Mouse (Mus musculus) erythroblast, embryonic 14.5 days (primary cell): Measurements from ENCODE around the gene Meis1.

Experiments used
- GATA1 ChIP-seq: IDR thresholded peaks from 2 replicates; pipeline ENCODE4 v1.6.1; 2012; ENCODE audit warnings: low read length, inconsistent platforms, mixed read lengths
- TAL1 ChIP-seq: IDR thresholded peaks from 3 replicates; pipeline ENCODE4 v1.6.1; 2012; ENCODE audit warnings: low read length, inconsistent platforms, mixed read lengths

DNA sequence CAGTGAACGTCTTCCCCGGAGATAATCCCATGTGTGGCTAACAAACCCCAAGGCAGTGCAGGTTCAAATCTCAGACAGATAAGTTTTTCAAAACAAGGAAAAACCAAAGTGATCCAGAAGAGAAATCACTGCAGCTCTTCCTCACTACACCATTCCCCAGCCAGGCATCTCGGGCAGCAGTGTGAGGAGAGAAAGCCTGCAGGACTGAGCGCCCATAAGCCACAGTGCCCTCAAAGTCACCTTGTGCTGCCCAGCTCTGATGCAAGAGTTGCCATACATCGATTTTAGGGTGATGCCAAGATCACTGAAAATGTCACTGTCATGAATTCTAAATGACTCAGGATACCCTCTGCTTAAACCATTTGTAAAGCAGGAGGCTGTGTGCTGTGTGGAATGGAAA, 15.7 kb downstream of the Meis1 start:
- TF ChIP-seq TAL1: no peak
- no peak for TF ChIP-seq GATA1
